22 mouse cellular contexts compared by ENCODE assay signal in the genomic region with DNA sequence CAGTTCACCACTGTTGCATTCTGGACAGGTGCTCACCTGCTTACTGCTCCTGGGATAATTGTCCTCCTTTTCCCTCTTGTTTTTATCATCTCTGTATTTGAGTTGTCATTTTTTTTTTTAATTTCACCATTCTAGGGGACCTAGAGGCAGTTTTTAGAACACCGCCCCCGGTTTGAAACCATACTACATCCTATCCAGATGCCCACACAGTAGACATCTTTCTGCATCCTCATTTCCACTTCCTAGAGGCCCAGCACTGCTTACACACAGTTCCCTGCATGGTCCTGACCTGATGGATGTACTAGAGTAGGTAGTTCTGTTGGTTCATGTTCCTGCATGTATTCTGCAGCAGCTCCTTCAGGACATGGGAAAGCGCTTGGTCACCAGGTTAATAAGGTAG.
"Had no signal": no experiment of that assay in that cellular context is flagged by ENCODE, and none has a peak within 500 bp of the region (broad histone marks: within the 10 kb centered on the region; RNA-seq: fewer than 3 reads in every experiment).

No protein-coding gene starts in this region.

- DNase-seq: heart, postnatal 10 days; heart, postnatal 14 days; heart, postnatal 36 days; heart, postnatal 4 days; kidney, adult 11 months; kidney, adult 18-20 months; kidney, adult 2 months; kidney, adult 8-10 months; kidney, adult 9 months; kidney, postnatal 10 days; kidney, postnatal 14 days; kidney, postnatal 25 days; kidney, postnatal 36 days; kidney, postnatal 4 days; layer of hippocampus, adult 9-11 months; layer of hippocampus, postnatal 36 days had no signal

- ATAC-seq: hindbrain, embryonic 16.5 days; hindbrain, postnatal 0 days; inflammation-experienced regulatory T-cells, adult 6 months; intestine, embryonic 15.5 days; intestine, embryonic 16.5 days; intestine, postnatal 0 days had no signal
